Mouse (Mus musculus) embryonic fibroblast, embryonic 13.5 days (primary cell): ENCODE results near the gene Zbtb8a.

Experiments used
- CTCF ChIP-seq: IDR thresholded peaks from 2 replicates; pipeline ENCODE4 v1.5.1; 2011; ENCODE audit warnings: mild to moderate bottlenecking, control low read depth, low read length, moderate library complexity, borderline replicate concordance; ENCODE audit not compliant: insufficient read depth
- POLR2A ChIP-seq: IDR thresholded peaks from 2 replicates; pipeline ENCODE4 v1.6.1; 2011; ENCODE audit warnings: low read depth, mild to moderate bottlenecking, control low read depth, low read length, moderate library complexity

DNA sequence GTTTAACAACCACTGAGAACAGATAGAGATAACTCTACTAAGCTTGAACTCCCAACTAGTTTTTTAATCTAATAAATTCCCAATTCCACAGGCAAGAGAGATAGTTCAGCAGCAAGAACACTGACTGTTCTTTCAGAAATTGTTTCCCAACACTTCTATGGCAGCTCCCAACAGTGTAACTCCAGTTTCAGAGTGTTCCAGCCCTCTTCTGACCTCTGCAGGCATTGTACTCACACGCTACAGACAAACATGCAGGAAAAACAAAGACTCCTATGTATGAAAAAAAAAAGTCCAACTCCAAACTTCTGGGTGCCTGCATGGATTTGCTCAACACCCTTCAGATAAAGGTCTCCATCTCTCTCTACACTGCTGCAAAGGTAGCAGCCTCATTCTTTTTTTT lies 45.1 kb downstream of the Zbtb8a start:
- TF ChIP-seq CTCF (no peak), POLR2A (no peak)
